Mouse (Mus musculus): Measurements from ENCODE around the gene Fbxo7.

DNA sequence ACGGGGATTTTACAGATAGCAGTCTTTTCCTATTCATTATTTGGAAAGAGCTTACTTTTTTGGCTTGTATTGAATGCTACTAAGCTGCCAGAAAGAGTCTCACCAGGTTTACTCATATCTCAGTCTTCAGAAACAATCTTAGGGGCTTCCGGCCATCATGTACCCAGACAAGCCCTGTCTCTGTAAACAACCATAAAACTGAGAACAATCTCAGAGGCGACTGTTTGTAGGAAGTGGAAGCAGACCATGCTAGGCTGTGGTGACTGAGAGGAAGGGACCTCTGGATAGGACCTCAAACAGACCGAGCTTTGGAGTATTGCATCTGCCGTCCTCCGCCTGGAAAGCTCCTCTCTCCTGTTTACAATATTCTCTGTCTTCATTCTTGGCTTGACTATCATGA is 76.6 kb downstream of the Fbxo7 start:
- TF ChIP-seq POLR2A (IDR thresholded peaks at IDR 0.05; ENCODE audit: control insufficient read depth, low read depth, low read length), result no peak
- no peak for TF ChIP-seq CTCF (IDR thresholded peaks at IDR 0.05; ENCODE audit: control insufficient read depth, insufficient read depth, insufficient replicate concordance, low read depth, low read length)

Data from testis, adult 2 months (tissue).